Mouse (Mus musculus) stomach, postnatal 0 days (tissue): Measurements from ENCODE around the gene Flrt1.

Experiments
- CTCF ChIP-seq: IDR thresholded peaks from 2 replicates; pipeline ENCODE4 v1.5.1; 2016; ENCODE audit warnings: antibody characterized with exemption, low read depth, mild to moderate bottlenecking, moderate library complexity
- EP300 ChIP-seq: optimal IDR thresholded peaks from 2 replicates; pipeline ENCODE3; 2016; ENCODE audit warnings: antibody characterized with exemption

DNA sequence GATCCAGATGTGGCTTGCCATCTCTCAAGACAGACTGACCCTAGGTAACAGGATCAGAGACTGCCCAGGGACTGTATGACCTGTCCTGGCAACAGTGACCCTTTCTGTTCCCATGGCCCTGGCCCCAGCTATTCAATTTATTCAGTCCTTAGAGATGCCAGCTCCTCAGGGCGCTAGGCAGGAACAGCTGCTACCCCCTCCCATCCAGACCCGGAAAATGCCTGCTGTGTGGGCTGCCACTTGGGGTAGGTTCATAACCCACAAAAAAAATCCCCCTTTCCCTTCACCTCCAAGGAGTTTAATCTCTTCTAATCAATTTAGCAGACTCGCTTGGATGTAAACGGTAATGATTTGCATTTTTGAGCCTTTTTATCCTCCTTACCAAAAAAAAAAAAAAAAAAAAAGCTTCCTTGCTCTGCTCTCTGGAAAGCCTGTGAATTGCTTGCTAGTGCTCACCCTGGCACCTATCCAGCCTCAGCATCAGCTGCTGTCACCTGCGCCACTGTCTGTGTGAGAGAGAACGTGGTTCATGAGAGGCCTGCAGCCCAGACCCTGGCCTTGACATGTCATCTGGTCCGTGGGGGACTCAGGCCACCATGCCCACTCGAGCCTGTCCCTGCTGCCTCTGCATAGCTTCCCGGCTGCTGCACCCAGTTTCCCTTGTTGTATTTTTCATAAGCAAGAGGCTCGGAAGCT lies 15.0 kb downstream of the Flrt1 start:
- no peak for TF ChIP-seq EP300
- no peak for TF ChIP-seq CTCF
